Mouse (Mus musculus): ENCODE data around the gene Rpa1.

DNA sequence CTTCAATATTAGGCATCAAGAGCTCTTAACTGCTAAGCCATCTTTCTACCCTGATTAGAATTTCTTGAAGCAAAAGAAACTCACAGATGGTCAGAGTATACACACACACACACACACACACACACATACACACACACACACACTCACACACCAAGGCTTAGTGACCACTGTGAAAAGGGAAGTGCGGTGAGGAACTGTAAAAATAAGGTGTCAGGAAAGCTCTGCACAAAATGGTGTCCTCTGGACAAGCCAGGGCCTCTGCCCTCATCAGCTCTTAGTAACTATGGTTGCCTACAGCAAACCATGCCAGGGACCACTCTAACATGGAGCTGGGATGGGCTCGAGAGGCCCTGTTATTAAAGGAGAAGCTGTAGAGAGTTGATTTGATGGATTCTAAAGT lies 23.7 kb downstream of the Rpa1 start:
- TF ChIP-seq CTCF (IDR thresholded peaks at IDR 0.05; ENCODE audit: low read depth) (no peak), EP300 (IDR thresholded peaks at IDR 0.05; ENCODE audit: low read depth) (no peak)
